Mouse (Mus musculus) forebrain, embryonic 14.5 days (tissue): ENCODE results near the gene Dpm3. TPM values are rescaled to one million over a fixed set of nuclear protein-coding genes. Genes with fewer than 3 reads are reported as not detected.

Experiments used
- ATAC-seq: fragments of 200-750 bp; cut with Nextera tagmentation; 2 replicates; pipeline ENCODE4 v1.8.0; 2017; ENCODE audit warnings: mild to moderate bottlenecking, moderate library complexity
- DNase-seq: peaks from one replicate; pipeline ENCODE4 v3.0.0-alpha.2; 2015; ENCODE audit warnings: low spot score
- H3K27ac ChIP-seq: fragments of 300-500 bp; sonication (generic); 2 replicates; pipeline ENCODE4 v1.5.1; 2014; ENCODE audit warnings: low read depth, mild to moderate bottlenecking, control low read depth, low read length, moderate library complexity
- H3K27me3 ChIP-seq: fragments of 300-500 bp; sonication (generic); replicated peaks from 2 replicates; pipeline ENCODE4 v1.6.1; 2014; ENCODE audit warnings: low read length, control low read depth, mixed read lengths; ENCODE audit not compliant: control insufficient read depth, insufficient read depth
- H3K36me3 ChIP-seq: fragments of 300-500 bp; sonication (generic); 2 replicates; pipeline ENCODE4 v1.6.1; 2014; ENCODE audit warnings: low read length, control low read depth; ENCODE audit not compliant: control insufficient read depth, insufficient read depth
- H3K4me1 ChIP-seq: fragments of 300-500 bp; sonication (generic); 2 replicates; pipeline ENCODE4 v1.6.1; 2014; ENCODE audit warnings: antibody characterized with exemption, low read length, control low read depth; ENCODE audit not compliant: control insufficient read depth, insufficient read depth
- H3K4me2 ChIP-seq: fragments of 300-500 bp; sonication (generic); 2 replicates; pipeline ENCODE4 v1.6.1; 2014; ENCODE audit warnings: mild to moderate bottlenecking, control low read depth, low read length
- H3K4me3 ChIP-seq: fragments of 300-500 bp; sonication (generic); 2 replicates; pipeline ENCODE4 v1.5.1; 2014; ENCODE audit warnings: low read depth, low read length, control low read depth
- H3K9ac ChIP-seq: fragments of 300-500 bp; sonication (generic); 2 replicates; pipeline ENCODE4 v1.6.1; 2014; ENCODE audit warnings: mild to moderate bottlenecking, low read length, control low read depth, moderate library complexity
- H3K9me3 ChIP-seq: fragments of 300-500 bp; sonication (generic); replicated peaks from 2 replicates; pipeline ENCODE4 v1.6.1; 2016; ENCODE audit warnings: low read length, control low read depth, mixed read lengths; ENCODE audit not compliant: control insufficient read depth
- WGBS: fragments of 180-500 bp; shearing (Covaris S2); extraction: QIAGEN DNeasy Blood & Tissue Kit; methylation state at CpG from one replicate; pipeline ENCODE4 v1.1.7; 2014; 5-methylcytosine and 5-hydroxymethylcytosine counted together
- polyA plus RNA-seq: library from polyadenylated mRNA; unstranded; fragments of >200 nt; fragmentation: Nextera tagmentation; extraction: Ambion mirVana; gene quantifications from 2 replicates; pipeline ENCODE4 v1.2.1, GENCODE M21; 2014

The Dpm3 gene
- polyA plus RNA-seq, 1 experiment from 2014 or later, result 112 TPM

GRCm38 (mm10) chr3:89247466-89247865, 11.7 kb upstream of the Dpm3 start:
- H3K27ac ChIP-seq, result no peak overlapping the region
- H3K4me3 ChIP-seq, result peak overlapping the region; percentile 70; the same call in 1 of the 2 replicates
- whole genome bisulfite sequencing, result 89% methylated on average over 4 of the region's 4 CpGs
- peaks cover 9% of the 10 kb centered on the region for H3K36me3 ChIP-seq
- no peaks in the 10 kb centered on the region for H3K9me3 ChIP-seq
- no peaks in the 10 kb centered on the region for H3K27me3 ChIP-seq
- ATAC-seq (no peak), DNase-seq (no peak)
- no peak overlapping the region for H3K9ac ChIP-seq
- peaks cover 12% of the 10 kb centered on the region for H3K4me1 ChIP-seq
- H3K4me2 ChIP-seq, result peak overlapping the region; percentile 95

GRCm38 (mm10) chr3:89250435-89251040, 8.6 kb upstream of the Dpm3 start:
- Histone ChIP-seq H3K27me3 (no peaks in the 10 kb centered on the region), H3K9ac (no peak overlapping the region), H3K27ac (no peak overlapping the region), H3K36me3 (peaks cover 5% of the 10 kb centered on the region; the same call in 1 of the 2 replicates), H3K9me3 (no peaks in the 10 kb centered on the region), H3K4me3 (no peak overlapping the region), H3K4me2 (no peak overlapping the region), H3K4me1 (no peaks in the 10 kb centered on the region; the same call in 1 of the 2 replicates)
- no peak for ATAC-seq
- peak; percentile 42 for DNase-seq
- 24% methylated on average over 7 of the region's 7 CpGs for WGBS

GRCm38 (mm10) chr3:89251365-89251895, 7.7 kb upstream of the Dpm3 start:
- ATAC-seq, result no peak
- no peak overlapping the region for H3K4me3 ChIP-seq
- DNase-seq, result no peak
- H3K27me3 ChIP-seq, result no peaks in the 10 kb centered on the region
- H3K4me2 ChIP-seq, result no peak overlapping the region
- H3K9ac ChIP-seq, result no peak overlapping the region
- 10% methylated on average over 17 of the region's 17 CpGs for WGBS
- no peaks in the 10 kb centered on the region; the same call in 1 of the 2 replicates for H3K4me1 ChIP-seq
- peaks cover 5% of the 10 kb centered on the region; the same call in 1 of the 2 replicates for H3K36me3 ChIP-seq
- H3K27ac ChIP-seq, result no peak overlapping the region
- no peaks in the 10 kb centered on the region for H3K9me3 ChIP-seq

- no peaks in the 10 kb centered on the region for H3K27me3 ChIP-seq
- no peaks in the 10 kb centered on the region for H3K9me3 ChIP-seq
- ATAC-seq (no peak), DNase-seq (no peak)
- H3K4me1 ChIP-seq, result no peaks in the 10 kb centered on the region
- WGBS, result 90% methylated on average over 5 of the region's 5 CpGs
- no peak overlapping the region for H3K4me2 ChIP-seq
- H3K9ac ChIP-seq, result no peak overlapping the region
- H3K4me3 ChIP-seq, result no peak overlapping the region
- no peak overlapping the region for H3K27ac ChIP-seq
- no peaks in the 10 kb centered on the region for H3K36me3 ChIP-seq
Observed at GRCm38 (mm10) chr3:89254994-89255393, 4.2 kb upstream of the Dpm3 start.

- Histone ChIP-seq H3K4me1 (no peaks in the 10 kb centered on the region), H3K9me3 (no peaks in the 10 kb centered on the region), H3K27ac (no peak overlapping the region), H3K27me3 (no peaks in the 10 kb centered on the region), H3K9ac (no peak overlapping the region), H3K4me3 (no peak overlapping the region), H3K36me3 (no peaks in the 10 kb centered on the region), H3K4me2 (no peak overlapping the region)
- 83% methylated on average over 5 of the region's 5 CpGs for WGBS
- DNase-seq (no peak), ATAC-seq (no peak)
Observed at GRCm38 (mm10) chr3:89256177-89256576, 3.0 kb upstream of the Dpm3 start.

GRCm38 (mm10) chr3:89260211-89260610, 1.1 kb downstream of the Dpm3 start:
- H3K27me3 ChIP-seq, result no peaks in the 10 kb centered on the region
- no peak for ATAC-seq
- 66% methylated on average over 3 of the region's 3 CpGs for WGBS
- no peak overlapping the region for H3K27ac ChIP-seq
- no peak overlapping the region for H3K4me3 ChIP-seq
- no peaks in the 10 kb centered on the region for H3K36me3 ChIP-seq
- DNase-seq, result no peak
- H3K9ac ChIP-seq, result no peak overlapping the region
- no peak overlapping the region for H3K4me2 ChIP-seq
- H3K9me3 ChIP-seq, result no peaks in the 10 kb centered on the region
- H3K4me1 ChIP-seq, result no peaks in the 10 kb centered on the region

- WGBS, result 79% methylated on average over 10 of the region's 10 CpGs
- no peaks in the 10 kb centered on the region for H3K9me3 ChIP-seq
- ATAC-seq (no peak), DNase-seq (no peak)
- no peak overlapping the region for H3K4me3 ChIP-seq
- H3K36me3 ChIP-seq, result no peaks in the 10 kb centered on the region
- no peak overlapping the region for H3K9ac ChIP-seq
- no peaks in the 10 kb centered on the region for H3K27me3 ChIP-seq
- no peak overlapping the region for H3K27ac ChIP-seq
- peaks cover 6% of the 10 kb centered on the region for H3K4me1 ChIP-seq
- H3K4me2 ChIP-seq, result no peak overlapping the region
Observed at GRCm38 (mm10) chr3:89262417-89262816, 3.3 kb downstream of the Dpm3 start.

GRCm38 (mm10) chr3:89266439-89266893, 7.3 kb downstream of the Dpm3 start:
- no peaks in the 10 kb centered on the region for H3K36me3 ChIP-seq
- H3K27me3 ChIP-seq, result no peaks in the 10 kb centered on the region
- peak; percentile 93 for ATAC-seq
- WGBS, result under 1% methylated on average over 20 of the region's 20 CpGs
- peak overlapping the region; percentile 68 for H3K4me3 ChIP-seq
- peak overlapping the region; percentile 82 for H3K4me2 ChIP-seq
- H3K27ac ChIP-seq, result peak overlapping the region; percentile 67
- H3K9me3 ChIP-seq, result no peaks in the 10 kb centered on the region
- peak overlapping the region; percentile 84 for H3K9ac ChIP-seq
- peak; percentile 94 for DNase-seq
- H3K4me1 ChIP-seq, result peaks cover 19% of the 10 kb centered on the region

GRCm38 (mm10) chr3:89268916-89269315, 9.8 kb downstream of the Dpm3 start:
- no peak for ATAC-seq
- DNase-seq, result no peak
- no peaks in the 10 kb centered on the region for H3K36me3 ChIP-seq
- peaks cover 19% of the 10 kb centered on the region for H3K4me1 ChIP-seq
- H3K9ac ChIP-seq, result no peak overlapping the region
- H3K27me3 ChIP-seq, result no peaks in the 10 kb centered on the region
- H3K9me3 ChIP-seq, result no peaks in the 10 kb centered on the region
- H3K4me2 ChIP-seq, result no peak overlapping the region
- H3K27ac ChIP-seq, result no peak overlapping the region
- H3K4me3 ChIP-seq, result no peak overlapping the region
- WGBS, result 49% methylated on average over 8 of the region's 8 CpGs
